In the genomic region with DNA sequence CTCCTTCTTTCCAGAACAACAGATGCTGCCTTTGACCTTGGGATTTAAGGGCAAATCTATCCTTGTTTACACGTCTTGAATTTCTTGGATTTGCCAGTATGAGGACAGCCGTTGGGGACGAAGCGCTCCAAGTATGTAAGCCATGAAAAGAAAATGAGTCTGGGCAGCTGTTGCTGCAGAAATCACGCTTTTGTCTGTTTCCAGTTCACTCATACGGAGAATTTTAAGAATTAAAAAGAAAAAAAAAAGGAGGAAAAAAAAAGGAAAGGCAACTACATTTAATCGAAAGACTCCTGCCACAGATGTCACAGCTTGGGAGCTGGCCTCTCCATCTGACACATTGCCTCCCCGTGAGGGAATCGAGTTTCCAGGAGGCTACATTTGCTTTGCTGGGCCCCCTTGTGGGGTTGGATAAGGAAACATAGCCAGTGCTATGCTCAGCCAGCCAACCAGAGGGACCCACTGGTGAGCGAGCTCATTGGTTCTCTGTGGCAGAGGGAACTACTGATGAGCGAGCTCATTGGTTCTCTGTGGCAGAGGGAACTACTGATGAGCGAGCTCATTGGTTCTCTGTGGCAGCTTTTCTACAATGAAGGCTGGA, we compare ENCODE assay signal across 8 mouse cellular contexts.
DNase-seq lines count a peak whose midpoint lies in the region; ATAC-seq and TF ChIP-seq lines count a peak whose summit lies in the region.

No protein-coding gene starts in this region.

- 62% methylated on average over 12 of the region's 12 CpGs for WGBS in liver, postnatal 0 days (ENCODE audit: insufficient replicate concordance)
- 31% methylated on average over 12 of the region's 12 CpGs for WGBS in olfactory bulb, adult 2 months

- H3K27me3 ChIP-seq in liver, postnatal 0 days (ENCODE audit: insufficient read depth, low read length): no peaks in the 10 kb centered on the region

- no peak for TF ChIP-seq EP300 in liver, postnatal 0 days (IDR thresholded peaks at IDR 0.05; ENCODE audit: low read depth)

- peak; percentile 49 for DNase-seq in MEL-GATA-1-ER (ENCODE audit: extremely low read depth, low read depth)
- DNase-seq in cerebellum, adult 9-10 months: peak; percentile 81
- DNase-seq in frontal cortex, postnatal 14 days (ENCODE audit: low spot score in 2 of 2): peak; percentile 51 to 52
- peak; percentile 64 to 73 for DNase-seq in layer of hippocampus, adult 2 months (ENCODE audit: low spot score in 2 of 2)
- DNase-seq in liver, postnatal 0 days: no peak
- DNase-seq in spleen, postnatal 14 days (ENCODE audit: low spot score in 2 of 2): no peak

- peak; percentile 73 for TF ChIP-seq CTCF in layer of hippocampus, adult 2 months (conservative IDR thresholded peaks at IDR 0.05)
- TF ChIP-seq CTCF in liver, postnatal 0 days (IDR thresholded peaks at IDR 0.05; ENCODE audit: low read depth): no peak
- TF ChIP-seq CTCF in olfactory bulb, adult 2 months (IDR thresholded peaks at IDR 0.05; ENCODE audit: insufficient read depth, low read depth, low read length): no peak

- no peak for TF ChIP-seq POLR2A in olfactory bulb, adult 2 months (IDR thresholded peaks at IDR 0.05; ENCODE audit: insufficient read depth, low read depth, low read length)

- peak; percentile 31 to 56 for ATAC-seq in hematopoietic stem cell, adult 5-6 weeks (replicated peaks in 1 of 2; ENCODE audit: insufficient read depth in 1 of 2, low FRiP score in 2 of 2, low TSS enrichment in 1 of 2, low read depth in 1 of 2, poor library complexity in 2 of 2, severe bottlenecking in 2 of 2)
- peak; percentile 47 for ATAC-seq in liver, postnatal 0 days

- H3K4me2 ChIP-seq in liver, postnatal 0 days (ENCODE audit: low read depth, low read length): no peak overlapping the region

- no peak overlapping the region for H3K9ac ChIP-seq in liver, postnatal 0 days (replicated peaks)

- peak overlapping the region; percentile 3; the same call in 1 of the 2 replicates for H3K4me3 ChIP-seq in layer of hippocampus, adult 2 months
- no peak overlapping the region for H3K4me3 ChIP-seq in liver, postnatal 0 days (ENCODE audit: low read depth, low read length)
- no peak overlapping the region for H3K4me3 ChIP-seq in olfactory bulb, adult 2 months (ENCODE audit: insufficient read depth, low read depth, low read length)

- no peaks in the 10 kb centered on the region for H3K9me3 ChIP-seq in liver, postnatal 0 days (ENCODE audit: low read length)

- H3K4me1 ChIP-seq in liver, postnatal 0 days (ENCODE audit: insufficient read depth): no peaks in the 10 kb centered on the region
- H3K4me1 ChIP-seq in olfactory bulb, adult 2 months (ENCODE audit: control insufficient read depth, insufficient read depth, low read length): peaks cover 5% of the 10 kb centered on the region

- no peaks in the 10 kb centered on the region for H3K36me3 ChIP-seq in liver, postnatal 0 days (replicated peaks; ENCODE audit: insufficient read depth, low read length)

- peak overlapping the region; percentile 82 for H3K27ac ChIP-seq in layer of hippocampus, adult 2 months
- H3K27ac ChIP-seq in liver, postnatal 0 days (ENCODE audit: low read depth): no peak overlapping the region
- H3K27ac ChIP-seq in olfactory bulb, adult 2 months (ENCODE audit: insufficient read depth, low read depth, low read length): 0 out of 2 replicates have a peak overlapping the region, but pooled peaks have one; percentile 24

Comparison
In these comparisons a context has a peak if more than half of its experiments do, and no peak if none do; other contexts are left out.
1. DNase-seq: peak in MEL-GATA-1-ER (single experiment), cerebellum, adult 9-10 months (single experiment), frontal cortex, postnatal 14 days (2 of 2) and layer of hippocampus, adult 2 months (2 of 2); none in liver, postnatal 0 days (single experiment) and spleen, postnatal 14 days (0 of 2).